Mouse (Mus musculus) hindbrain, embryonic 16.5 days (tissue): ENCODE measurements around the gene Pdzd7. TPM values are rescaled to one million over a fixed set of nuclear protein-coding genes. Genes with fewer than 3 reads are reported as not detected.
A peak's percentile ranks its signal among the peaks of the same experiment; 100 is the strongest.

Source experiments
- ATAC-seq: fragments of 200-750 bp; cut with Nextera tagmentation; 2 replicates; pipeline ENCODE4 v1.8.0; 2017; ENCODE audit warnings: moderate TSS enrichment, moderate library complexity
- H3K27ac ChIP-seq: fragments of 300-500 bp; sonication (generic); 2 replicates; pipeline ENCODE4 v1.5.1; 2014; ENCODE audit warnings: low read depth, mild to moderate bottlenecking, control low read depth, low read length, moderate library complexity
- H3K27me3 ChIP-seq: fragments of 300-500 bp; sonication (generic); replicated peaks from 2 replicates; pipeline ENCODE4 v1.6.1; 2014; ENCODE audit warnings: low read length; ENCODE audit not compliant: control insufficient read depth, insufficient read depth
- H3K36me3 ChIP-seq: fragments of 300-500 bp; sonication (generic); 2 replicates; pipeline ENCODE4 v1.6.1; 2014; ENCODE audit warnings: mild to moderate bottlenecking, low read length, moderate library complexity, mixed read lengths; ENCODE audit not compliant: control insufficient read depth, insufficient read depth
- H3K4me1 ChIP-seq: fragments of 300-500 bp; sonication (generic); 2 replicates; pipeline ENCODE4 v1.6.1; 2014; ENCODE audit warnings: low read depth, low read length; ENCODE audit not compliant: control insufficient read depth, insufficient read depth
- H3K4me2 ChIP-seq: fragments of 300-500 bp; sonication (generic); 2 replicates; pipeline ENCODE4 v1.6.1; 2014; ENCODE audit warnings: mild to moderate bottlenecking, low read length, control low read depth, moderate library complexity
- H3K4me3 ChIP-seq: fragments of 300-500 bp; sonication (generic); 2 replicates; pipeline ENCODE4 v1.5.1; 2014; ENCODE audit warnings: mild to moderate bottlenecking, low read length, control low read depth, moderate library complexity
- H3K9ac ChIP-seq: fragments of 300-500 bp; sonication (generic); 2 replicates; pipeline ENCODE4 v1.6.1; 2014; ENCODE audit warnings: low read depth, mild to moderate bottlenecking, control low read depth, low read length, moderate library complexity
- H3K9me3 ChIP-seq: fragments of 300-500 bp; sonication (generic); 2 replicates; pipeline ENCODE4 v1.6.1; 2014; ENCODE audit warnings: mild to moderate bottlenecking, low read length, moderate library complexity; ENCODE audit not compliant: control insufficient read depth
- WGBS: fragments of 180-500 bp; shearing (Covaris S2); extraction: QIAGEN DNeasy Blood & Tissue Kit; methylation state at CpG from one replicate; pipeline ENCODE4 v1.1.7; 2014; 5-methylcytosine and 5-hydroxymethylcytosine counted together
- polyA plus RNA-seq: library from polyadenylated mRNA; unstranded; fragments of >200 nt; fragmentation: Nextera tagmentation; extraction: Ambion mirVana; gene quantifications from 2 replicates; pipeline ENCODE4 v1.2.1, GENCODE M21; 2015

Pdzd7 gene
- polyA plus RNA-seq, 1 experiment from 2014 or later: 3.0 TPM

DNA sequence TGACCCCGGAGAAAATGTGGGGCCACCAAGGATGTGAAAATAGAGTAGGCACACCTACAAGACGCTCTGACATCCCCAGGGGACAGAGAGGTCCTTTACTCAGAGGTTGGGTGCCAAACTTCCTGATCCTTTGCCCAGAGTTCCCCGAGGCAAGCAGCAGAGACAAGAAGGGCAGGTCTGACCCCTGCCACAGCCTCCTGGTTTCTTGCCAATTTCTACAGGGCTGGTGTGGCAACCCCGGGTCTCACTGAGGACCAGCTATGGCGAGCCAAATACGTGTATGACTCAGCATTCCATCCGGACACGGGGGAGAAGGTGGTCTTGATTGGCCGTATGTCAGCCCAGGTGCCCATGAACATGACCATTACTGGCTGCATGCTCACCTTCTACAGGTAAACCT lies 4.0 kb upstream of the Pdzd7 start:
- no peak overlapping the region; the same call in 1 of the 2 replicates for H3K4me3 ChIP-seq
- no peak overlapping the region for H3K9ac ChIP-seq
- ATAC-seq: no peak
- no peaks in the 10 kb centered on the region for H3K9me3 ChIP-seq
- H3K36me3 ChIP-seq: peaks cover 16% of the 10 kb centered on the region
- H3K4me2 ChIP-seq: peak overlapping the region; percentile 75
- H3K4me1 ChIP-seq: peaks cover 26% of the 10 kb centered on the region
- 75% methylated on average over 9 of the region's 9 CpGs for WGBS
- no peaks in the 10 kb centered on the region for H3K27me3 ChIP-seq
- no peak overlapping the region for H3K27ac ChIP-seq

- Histone ChIP-seq H3K4me1 (peaks cover 26% of the 10 kb centered on the region), H3K27ac (peak overlapping the region; percentile 94), H3K4me2 (peak overlapping the region; percentile 75), H3K36me3 (peaks cover 12% of the 10 kb centered on the region), H3K9me3 (no peaks in the 10 kb centered on the region), H3K9ac (peak overlapping the region; percentile 81), H3K4me3 (peak overlapping the region; percentile 67), H3K27me3 (no peaks in the 10 kb centered on the region)
- no peak for ATAC-seq
- WGBS: 76% methylated on average over 12 of the region's 12 CpGs
Measured at GRCm38 (mm10) chr19:45048644-45049365, 3.3 kb upstream of the Pdzd7 start.

DNA sequence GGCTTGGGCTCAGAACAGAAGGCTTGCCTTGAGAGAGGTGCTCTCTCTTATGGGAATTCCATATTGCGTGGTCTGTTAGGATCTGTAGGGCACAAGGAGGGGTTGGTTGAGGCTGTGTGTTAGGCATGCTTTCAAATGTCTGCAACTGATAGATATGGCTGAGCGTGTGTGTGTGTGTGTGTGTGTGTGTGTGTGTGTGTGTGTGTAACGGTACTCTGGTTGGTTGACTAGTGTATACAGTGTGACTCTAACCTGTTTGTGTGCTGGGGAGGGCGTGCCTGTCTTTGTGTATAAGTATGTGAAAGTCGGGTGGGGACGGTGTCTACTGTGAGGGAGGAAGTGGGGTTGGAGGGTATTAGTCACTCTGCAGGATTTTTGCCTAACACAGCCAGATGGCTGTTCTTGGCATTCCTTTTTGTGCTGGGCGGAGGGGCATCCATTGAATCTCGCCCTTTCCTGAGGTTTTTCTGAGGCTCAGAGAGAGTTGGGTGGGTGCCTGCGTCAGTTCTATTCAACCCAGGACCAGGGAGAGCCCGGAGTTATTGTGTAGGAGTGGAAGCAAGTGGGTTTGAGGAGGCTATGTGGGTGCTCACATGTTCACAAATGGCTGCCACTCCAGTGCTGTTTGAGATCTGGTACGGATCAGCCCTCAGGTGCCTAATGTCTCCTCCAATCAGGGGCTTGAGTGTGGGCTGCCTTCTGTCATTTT lies 2.6 kb upstream of the Pdzd7 start:
- 18% methylated on average over 11 of the region's 11 CpGs for WGBS
- H3K9me3 ChIP-seq: no peaks in the 10 kb centered on the region
- peak overlapping the region; percentile 94 for H3K27ac ChIP-seq
- H3K4me3 ChIP-seq: peak overlapping the region; percentile 67
- ATAC-seq: peak; percentile 23
- peaks cover 7% of the 10 kb centered on the region for H3K36me3 ChIP-seq
- H3K27me3 ChIP-seq: no peaks in the 10 kb centered on the region
- peak overlapping the region; percentile 75 for H3K4me2 ChIP-seq
- H3K4me1 ChIP-seq: peaks cover 26% of the 10 kb centered on the region
- peak overlapping the region; percentile 81 for H3K9ac ChIP-seq

DNA sequence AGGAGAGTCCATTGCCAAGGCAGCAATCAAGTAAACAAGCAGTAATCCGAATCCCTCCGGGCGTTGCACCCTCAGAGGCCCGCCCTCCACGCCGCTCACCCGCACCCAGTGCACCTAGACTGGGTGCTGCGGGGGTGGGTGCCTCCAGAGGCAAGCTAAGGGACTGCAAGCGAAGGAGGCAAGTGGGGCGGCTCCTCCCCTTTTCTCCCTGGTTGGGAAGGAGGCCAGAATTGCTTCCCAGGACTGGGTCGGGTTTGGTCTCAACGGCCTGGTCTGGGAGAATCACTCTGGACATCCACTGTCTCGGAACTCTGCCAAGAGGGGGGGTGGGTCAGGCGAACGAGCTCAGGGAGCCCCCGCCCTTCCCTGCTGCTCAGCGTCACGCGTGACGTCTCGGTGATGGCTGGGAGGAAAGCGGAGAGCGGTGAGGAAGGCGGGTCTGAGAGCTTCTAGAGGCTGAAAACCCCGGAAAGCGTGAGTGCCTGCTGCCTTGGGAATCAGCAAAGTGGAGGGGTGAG lies 2.0 kb upstream of the Pdzd7 start, which contains the start of gene Sfxn3:
Sfxn3 (plus strand) TSS at position 87 of the 518 bp plus-strand sequence.
- H3K9ac ChIP-seq: peak within 1 kb of the TSS; percentile 81
- peak within 1 kb of the TSS; percentile 67 for H3K4me3 ChIP-seq
- peak within 1 kb of the TSS; percentile 75 for H3K4me2 ChIP-seq
- H3K9me3 ChIP-seq: no peaks in the 10 kb centered on the region
- peaks cover 3% of the 10 kb centered on the region for H3K36me3 ChIP-seq
- peaks cover 26% of the 10 kb centered on the region for H3K4me1 ChIP-seq
- H3K27ac ChIP-seq: peak within 1 kb of the TSS; percentile 94
- ATAC-seq: peak; percentile 85
- H3K27me3 ChIP-seq: no peaks in the 10 kb centered on the region
- WGBS: under 1% methylated on average over 26 of the region's 26 CpGs

DNA sequence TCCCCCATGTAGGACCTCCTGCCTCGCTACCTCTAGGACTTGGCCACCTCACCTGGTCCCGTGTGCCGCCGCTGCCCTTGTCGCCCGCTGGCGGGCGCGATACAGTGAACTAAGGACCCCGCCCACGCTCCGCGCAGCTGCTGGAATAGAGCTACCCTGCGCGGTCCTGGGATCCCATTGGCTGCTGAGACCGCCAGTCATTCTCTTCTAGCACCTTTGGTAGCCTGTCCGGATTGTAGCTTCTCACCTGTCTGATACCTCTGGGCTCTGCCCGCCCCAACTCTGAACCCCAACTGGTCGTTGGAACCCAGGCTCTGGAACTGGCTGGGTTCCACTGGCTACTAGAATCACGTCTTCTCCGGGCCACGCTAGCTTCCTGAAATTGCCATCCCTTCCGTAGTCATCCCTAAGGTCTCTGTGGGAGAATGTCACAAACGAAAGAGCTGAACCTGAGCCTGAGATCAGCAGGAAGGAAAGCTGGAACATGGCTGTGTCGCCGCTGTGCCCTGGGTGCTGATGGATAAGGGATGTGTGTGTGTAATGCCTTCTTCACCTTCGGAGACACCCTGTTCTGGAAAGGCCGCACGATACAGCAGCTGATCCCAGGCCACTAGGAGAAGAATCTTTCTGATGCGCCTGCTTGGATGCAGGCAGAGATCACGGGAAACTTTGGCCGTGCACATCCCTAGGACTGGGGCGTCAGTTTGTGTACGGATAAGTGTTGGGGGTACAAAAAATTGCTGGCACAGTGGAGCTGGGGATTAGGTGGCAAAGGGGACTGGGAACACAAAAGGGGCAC lies 1.2 kb upstream of the Pdzd7 start:
- H3K27ac ChIP-seq: peak overlapping the region; percentile 94
- peak overlapping the region; percentile 75 for H3K4me2 ChIP-seq
- under 1% methylated on average over 34 of the region's 34 CpGs for WGBS
- H3K9me3 ChIP-seq: no peaks in the 10 kb centered on the region
- peaks cover 26% of the 10 kb centered on the region for H3K4me1 ChIP-seq
- no peaks in the 10 kb centered on the region for H3K27me3 ChIP-seq
- H3K9ac ChIP-seq: peak overlapping the region; percentile 81
- H3K36me3 ChIP-seq: no peaks in the 10 kb centered on the region
- peak; percentile 70 for ATAC-seq
- H3K4me3 ChIP-seq: peak overlapping the region; percentile 67

GRCm38 (mm10) chr19:45045236-45045635 lies 281 bp downstream of the Pdzd7 start:
- Histone ChIP-seq H3K27me3 (no peaks in the 10 kb centered on the region), H3K36me3 (no peaks in the 10 kb centered on the region), H3K9me3 (no peaks in the 10 kb centered on the region), H3K4me3 (no peak overlapping the region), H3K9ac (no peak overlapping the region), H3K27ac (no peak overlapping the region), H3K4me2 (no peak overlapping the region), H3K4me1 (peaks cover 26% of the 10 kb centered on the region)
- ATAC-seq: no peak
- 47% methylated on average over 15 of the region's 15 CpGs for WGBS

DNA sequence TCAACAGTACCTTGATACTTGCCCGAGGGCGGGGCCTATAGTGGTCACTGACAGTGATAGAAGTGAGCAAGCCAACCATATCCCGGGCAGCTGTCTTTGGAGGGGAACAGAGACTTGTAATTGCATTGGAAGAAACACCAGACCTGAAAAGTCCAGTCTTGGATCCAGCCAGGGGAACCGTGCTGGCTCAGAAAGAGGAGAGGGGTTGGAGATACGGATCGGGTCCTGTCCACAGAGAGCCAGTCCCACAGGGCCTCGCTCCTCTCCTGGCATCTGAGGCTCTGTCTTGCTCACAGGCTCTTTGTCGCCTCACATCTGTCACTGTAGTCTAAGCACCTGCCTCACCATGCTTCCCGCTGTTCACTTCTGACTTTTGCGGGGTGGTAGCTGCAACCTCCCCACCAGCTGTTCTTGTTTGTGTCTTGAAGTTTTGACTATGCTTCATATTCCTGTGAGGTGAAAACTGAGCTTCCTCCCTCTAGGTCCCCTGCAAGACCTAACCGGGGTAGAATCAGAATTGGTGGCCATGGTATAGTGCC lies 1.1 kb downstream of the Pdzd7 start:
- H3K4me1 ChIP-seq: peaks cover 23% of the 10 kb centered on the region
- H3K27me3 ChIP-seq: no peaks in the 10 kb centered on the region
- no peak overlapping the region for H3K27ac ChIP-seq
- H3K4me3 ChIP-seq: no peak overlapping the region
- H3K4me2 ChIP-seq: no peak overlapping the region
- 67% methylated on average over 11 of the region's 11 CpGs for WGBS
- no peak for ATAC-seq
- H3K9me3 ChIP-seq: no peaks in the 10 kb centered on the region
- H3K9ac ChIP-seq: no peak overlapping the region
- no peaks in the 10 kb centered on the region for H3K36me3 ChIP-seq

- no peaks in the 10 kb centered on the region for H3K9me3 ChIP-seq
- WGBS: 55% methylated on average over 13 of the region's 13 CpGs
- no peaks in the 10 kb centered on the region for H3K4me1 ChIP-seq
- H3K9ac ChIP-seq: no peak overlapping the region; the same call in 1 of the 2 replicates
- no peak overlapping the region for H3K27ac ChIP-seq
- H3K27me3 ChIP-seq: no peaks in the 10 kb centered on the region
- ATAC-seq: no peak
- H3K36me3 ChIP-seq: no peaks in the 10 kb centered on the region
- H3K4me3 ChIP-seq: no peak overlapping the region
- no peak overlapping the region for H3K4me2 ChIP-seq
Measured at GRCm38 (mm10) chr19:45040214-45040613, 5.3 kb downstream of the Pdzd7 start.
